Mouse (Mus musculus): Measurements from ENCODE around the gene Ier5. TPM values are rescaled to one million over a fixed set of nuclear protein-coding genes. Genes with fewer than 3 reads are reported as not detected.

The Ier5 gene
- total RNA-seq, 2 experiments from 2014 or later = 5.7 to 12.7 TPM

DNA sequence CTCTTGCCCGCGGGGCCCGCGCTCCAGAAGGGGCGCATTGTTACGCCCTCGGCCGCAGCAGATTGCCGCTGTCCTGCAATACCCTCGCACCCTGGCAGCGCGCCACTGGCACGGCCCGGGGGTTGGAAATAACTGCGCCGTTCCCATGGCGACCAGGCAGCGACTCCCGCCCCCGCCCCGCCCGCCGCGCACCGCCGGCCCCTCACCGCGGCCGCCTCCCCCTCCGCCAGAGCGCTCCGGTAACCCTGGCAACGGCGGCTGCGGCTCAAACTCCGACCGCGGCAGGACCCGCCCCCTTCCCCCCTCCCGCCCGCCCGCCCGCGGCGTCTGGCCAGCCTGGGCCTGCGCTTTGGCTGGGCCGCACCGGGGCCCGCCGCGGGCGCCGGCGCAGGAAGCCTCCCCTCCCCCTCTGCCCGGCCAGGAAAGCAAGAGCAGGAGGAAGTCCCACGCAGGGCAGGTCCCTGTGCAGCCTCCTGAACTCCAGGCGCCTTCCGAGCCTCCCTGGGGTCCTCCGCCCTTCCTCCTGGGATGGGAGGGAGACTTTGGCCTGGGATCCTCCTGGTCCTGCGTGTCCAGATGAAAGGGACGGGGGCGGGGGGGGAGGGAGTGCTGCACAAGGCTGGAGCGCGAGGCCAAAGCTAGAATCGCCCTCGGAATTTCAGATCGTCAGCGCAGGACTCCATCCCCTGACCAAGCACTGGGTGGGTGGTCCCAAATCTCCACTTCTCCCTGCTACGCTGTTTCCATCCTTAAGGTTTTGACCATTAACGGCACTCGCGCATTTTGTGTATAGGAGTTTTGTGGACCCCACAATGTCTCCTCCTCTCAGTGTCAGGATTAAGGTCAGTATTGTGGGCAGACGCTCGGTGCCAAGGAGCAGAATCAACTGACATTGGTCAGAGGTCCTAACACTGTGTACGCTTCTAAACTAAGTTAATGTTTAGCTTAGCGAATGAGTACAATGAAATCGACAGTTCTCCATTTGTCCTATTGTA is 15.9 kb downstream of the Ier5 start:
- ATAC-seq (replicated peaks; ENCODE audit: low FRiP score, low TSS enrichment, poor library complexity, severe bottlenecking) = peak; percentile 45

DNA sequence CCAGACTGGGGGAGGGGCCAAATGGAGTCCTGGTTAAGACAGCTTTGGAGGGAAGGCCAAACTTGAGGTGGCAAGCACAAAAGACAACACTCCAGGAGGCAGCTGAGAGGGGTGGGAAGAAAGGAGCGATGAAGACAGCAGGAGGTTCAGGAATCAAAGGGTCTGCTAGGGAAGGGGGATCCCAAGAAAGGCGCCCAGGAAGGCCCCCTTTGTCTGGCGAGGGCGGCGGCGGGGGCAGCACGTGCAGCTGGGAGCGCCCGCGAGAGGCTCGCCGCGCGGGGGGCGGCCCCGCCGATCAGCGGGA is 16.5 kb downstream of the Ier5 start:
- ATAC-seq (replicated peaks; ENCODE audit: low FRiP score, low TSS enrichment, poor library complexity, severe bottlenecking) = no peak

DNA sequence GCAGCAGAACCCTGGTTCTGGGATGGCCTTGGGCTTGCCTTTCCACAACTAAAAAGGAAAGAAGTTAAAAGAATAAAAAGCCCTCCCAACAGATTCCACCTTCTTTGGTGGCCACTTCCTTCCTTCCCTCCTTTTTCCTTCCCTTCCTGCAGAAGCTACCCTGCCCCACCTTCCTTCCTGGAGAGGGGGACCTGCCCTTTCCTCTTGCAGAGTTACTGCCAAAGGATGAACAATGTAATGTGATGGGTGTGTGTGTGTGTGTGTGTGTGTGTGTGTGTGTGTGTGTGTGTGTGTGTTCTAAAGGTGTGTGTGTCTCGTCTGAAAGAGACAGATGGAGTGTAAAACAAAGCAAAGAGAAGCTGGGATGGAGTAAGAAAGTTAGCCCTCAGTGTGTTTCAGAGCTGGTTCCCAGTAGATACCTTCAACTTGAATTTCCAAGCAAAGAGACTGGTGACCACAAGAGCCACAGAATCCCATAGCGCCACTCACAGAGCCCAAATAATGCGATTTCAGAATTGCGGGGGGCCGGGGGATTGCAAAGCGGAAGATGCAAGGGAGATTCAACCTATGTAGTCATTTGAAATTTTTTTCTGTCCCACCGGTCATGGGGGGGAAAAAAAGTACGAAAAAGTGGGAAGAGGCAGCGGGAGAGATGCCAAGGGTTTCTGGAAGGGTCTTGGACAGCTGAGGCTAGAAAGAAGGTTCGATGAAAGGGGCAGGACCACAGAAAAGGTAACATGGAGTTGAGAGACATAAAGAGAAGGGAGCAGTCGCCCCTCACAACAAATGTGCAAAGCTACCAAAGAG is 17.1 kb downstream of the Ier5 start:
- ATAC-seq (replicated peaks; ENCODE audit: low FRiP score, low TSS enrichment, poor library complexity, severe bottlenecking) = no peak

DNA sequence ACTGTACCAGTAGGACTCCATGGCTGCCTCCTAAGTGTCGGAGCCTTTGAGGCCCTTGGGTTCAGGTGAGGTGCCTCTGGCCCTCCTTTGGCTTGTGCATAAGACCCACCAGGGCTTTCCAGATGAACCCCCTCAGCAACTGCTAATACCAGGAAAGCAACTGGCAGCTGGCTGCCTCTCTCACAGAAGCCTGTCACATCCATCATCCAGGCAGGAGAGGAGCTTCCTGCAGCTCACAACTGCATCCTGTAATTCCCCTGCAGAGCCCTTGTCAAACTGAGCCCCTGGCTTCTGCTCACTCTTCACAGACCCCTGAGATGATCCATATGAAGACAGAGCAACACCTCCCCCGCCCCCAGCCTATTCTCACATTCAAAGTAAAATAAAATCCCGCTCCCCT is 21.8 kb downstream of the Ier5 start:
- no peak for ATAC-seq (replicated peaks; ENCODE audit: low FRiP score, low TSS enrichment, poor library complexity, severe bottlenecking)

DNA sequence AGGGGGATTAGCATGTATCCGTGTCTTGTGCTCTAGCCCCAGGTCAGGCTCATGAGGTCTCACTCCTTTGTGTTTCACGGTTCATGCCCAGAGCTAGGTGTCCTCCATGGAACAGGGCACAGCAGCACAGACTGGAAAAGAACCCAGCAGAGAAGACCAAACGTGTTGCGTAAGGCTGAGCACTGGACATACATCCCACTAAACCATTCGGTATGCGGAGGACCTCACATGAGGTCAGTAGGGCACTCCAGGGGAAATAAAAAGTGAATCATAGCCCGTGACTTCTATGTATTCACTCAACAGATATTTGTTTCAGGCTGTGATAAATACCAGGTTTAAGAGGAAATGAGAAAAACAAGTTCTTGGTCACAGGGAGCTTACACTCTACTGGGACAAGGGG is 23.6 kb downstream of the Ier5 start:
- no peak for ATAC-seq (replicated peaks; ENCODE audit: low FRiP score, low TSS enrichment, poor library complexity, severe bottlenecking)

DNA sequence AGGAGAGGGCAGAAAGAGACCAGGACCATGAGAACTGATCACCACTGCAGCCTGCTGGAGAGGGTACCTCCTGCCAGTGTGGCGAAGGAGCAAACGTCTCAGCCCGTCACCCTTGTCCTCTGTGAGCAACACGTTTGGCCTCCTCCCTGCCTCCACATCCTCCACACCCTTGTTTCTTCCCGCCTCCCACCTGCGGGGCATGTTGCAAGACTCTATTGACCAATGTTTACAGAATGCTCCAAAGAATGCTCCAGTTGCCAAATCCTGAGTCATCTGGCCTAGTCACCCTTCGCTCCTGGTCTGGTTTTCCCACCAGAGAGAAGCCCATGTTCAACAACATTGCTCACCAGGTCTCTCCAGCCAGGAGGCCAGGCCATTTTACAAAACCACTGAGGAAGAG is 24.6 kb downstream of the Ier5 start:
- ATAC-seq (replicated peaks; ENCODE audit: low FRiP score, low TSS enrichment, poor library complexity, severe bottlenecking) = no peak

DNA sequence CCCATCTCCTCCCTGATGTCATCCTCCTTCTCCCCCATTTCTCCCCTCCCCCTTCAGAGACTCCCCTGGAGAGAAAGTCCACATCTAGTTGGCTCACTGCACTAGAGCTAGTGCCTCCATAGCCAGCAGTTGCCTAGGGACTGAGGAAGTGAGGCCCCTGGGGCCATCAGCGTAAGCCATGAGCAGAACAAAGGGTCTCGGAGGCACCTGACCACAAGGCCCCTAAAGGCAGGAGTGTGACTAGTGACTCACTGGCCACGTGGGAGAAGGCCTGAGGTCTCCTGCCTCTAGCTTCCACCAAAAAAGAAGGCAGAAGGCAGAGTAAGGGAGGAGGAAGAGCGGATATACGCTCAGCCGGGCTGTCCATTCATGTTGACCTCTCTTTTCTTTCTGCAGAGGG is 25.5 kb downstream of the Ier5 start:
- ATAC-seq (replicated peaks; ENCODE audit: low FRiP score, low TSS enrichment, poor library complexity, severe bottlenecking) = no peak

DNA sequence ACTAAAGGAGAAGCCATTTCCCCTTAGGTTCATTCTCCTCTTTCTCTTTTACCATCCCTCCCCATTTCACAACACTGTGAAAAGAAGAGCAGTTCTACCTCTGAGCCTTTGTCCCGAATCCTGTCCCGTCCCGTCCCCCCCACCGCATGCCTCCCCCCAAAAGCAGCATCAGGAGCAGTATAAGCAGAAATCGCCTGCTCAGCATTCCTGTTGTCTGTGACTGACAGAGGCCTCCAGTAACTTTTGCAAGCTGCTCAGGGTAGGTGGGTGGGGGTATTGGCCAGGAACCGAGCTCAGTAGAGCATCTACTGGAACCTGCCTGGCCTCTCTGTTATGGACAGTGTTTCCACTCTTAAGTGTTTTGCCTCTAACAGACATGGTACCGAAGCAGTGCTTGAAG is 26.3 kb downstream of the Ier5 start:
- no peak for ATAC-seq (replicated peaks; ENCODE audit: low FRiP score, low TSS enrichment, poor library complexity, severe bottlenecking)

DNA sequence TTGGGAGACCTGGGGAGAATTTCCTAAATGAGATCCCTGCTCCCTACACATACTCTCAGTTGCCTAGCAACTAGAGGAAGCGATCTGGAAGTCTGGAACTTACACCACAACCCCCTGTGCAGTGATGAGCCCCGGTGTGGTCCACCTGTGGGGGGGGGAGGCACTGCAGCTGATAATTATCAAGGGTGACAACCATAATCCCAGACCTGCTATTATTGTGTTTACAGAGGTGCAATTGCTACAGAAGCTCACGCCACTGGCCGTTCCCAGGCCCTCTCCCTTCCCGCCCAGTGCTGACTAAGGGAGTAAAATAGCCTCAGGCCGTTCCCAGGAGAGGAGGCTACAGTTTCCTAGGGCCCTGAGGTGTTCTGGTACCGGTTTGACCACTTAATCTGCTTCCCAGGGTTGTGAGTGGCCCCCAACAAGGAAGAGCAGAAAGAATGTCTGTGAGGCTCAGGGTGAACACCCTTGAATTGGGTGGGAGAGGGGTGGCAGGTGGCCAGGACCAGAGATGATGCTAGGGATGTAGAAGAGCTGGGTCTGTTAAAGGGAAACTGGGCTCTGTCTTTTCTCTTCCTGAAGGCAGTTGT is 28.1 kb downstream of the Ier5 start:
- ATAC-seq (replicated peaks; ENCODE audit: low FRiP score, low TSS enrichment, poor library complexity, severe bottlenecking) = no peak

DNA sequence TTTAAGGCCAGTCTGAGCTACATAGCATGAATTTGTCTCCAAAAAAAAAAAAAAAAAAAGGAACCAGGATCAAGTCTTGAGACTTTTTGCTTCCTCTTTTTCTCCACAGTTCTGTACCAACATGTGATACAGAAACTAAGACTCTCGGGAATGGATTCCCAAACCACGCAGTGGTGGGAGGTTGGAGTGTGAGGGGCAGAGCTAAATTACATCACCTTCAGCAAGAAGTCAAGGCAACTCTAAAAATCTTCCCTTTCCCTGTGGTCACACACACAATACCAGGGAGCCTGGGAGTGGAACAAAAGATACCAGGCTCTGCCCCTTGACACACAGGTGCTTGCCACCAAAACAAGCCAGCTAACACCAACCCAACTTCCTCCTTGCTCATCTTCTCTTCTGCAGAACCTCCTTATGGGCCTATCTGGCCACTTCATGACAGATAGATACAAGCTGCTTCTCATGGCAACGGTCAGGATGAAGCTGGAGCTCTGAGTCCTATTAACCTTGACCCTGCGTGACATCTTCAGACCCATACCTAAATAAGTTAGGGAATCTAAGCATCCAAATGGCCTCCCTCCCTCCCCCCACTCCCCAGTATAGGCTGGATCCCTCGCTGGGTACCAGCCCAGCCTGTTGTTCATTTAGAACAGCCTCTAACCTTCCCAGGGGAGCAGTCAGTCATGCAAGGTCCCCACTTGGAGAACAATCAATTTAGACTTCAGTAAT is 28.7 kb downstream of the Ier5 start:
- ATAC-seq (replicated peaks; ENCODE audit: low FRiP score, low TSS enrichment, poor library complexity, severe bottlenecking) = no peak

DNA sequence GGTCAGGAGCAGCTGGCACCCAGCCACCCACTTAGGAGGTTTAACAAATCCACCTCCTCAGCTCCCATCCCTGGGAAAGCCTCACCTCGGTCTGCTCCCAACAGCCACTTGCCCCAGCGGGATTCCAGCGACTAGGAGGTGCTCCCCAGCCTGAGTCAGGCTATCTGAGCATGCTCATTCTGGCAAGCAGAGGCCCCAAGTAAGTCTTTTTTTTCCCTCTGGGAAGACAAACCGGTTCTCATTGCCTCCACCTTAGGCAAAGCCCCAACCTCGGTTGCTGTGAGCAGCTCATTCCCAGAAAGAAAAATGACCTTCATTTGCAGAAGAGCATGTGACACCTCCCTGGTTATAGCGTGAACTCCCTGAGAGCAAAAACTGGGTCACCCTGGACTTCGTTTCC is 29.7 kb downstream of the Ier5 start:
- no peak for ATAC-seq (replicated peaks; ENCODE audit: low FRiP score, low TSS enrichment, poor library complexity, severe bottlenecking)

DNA sequence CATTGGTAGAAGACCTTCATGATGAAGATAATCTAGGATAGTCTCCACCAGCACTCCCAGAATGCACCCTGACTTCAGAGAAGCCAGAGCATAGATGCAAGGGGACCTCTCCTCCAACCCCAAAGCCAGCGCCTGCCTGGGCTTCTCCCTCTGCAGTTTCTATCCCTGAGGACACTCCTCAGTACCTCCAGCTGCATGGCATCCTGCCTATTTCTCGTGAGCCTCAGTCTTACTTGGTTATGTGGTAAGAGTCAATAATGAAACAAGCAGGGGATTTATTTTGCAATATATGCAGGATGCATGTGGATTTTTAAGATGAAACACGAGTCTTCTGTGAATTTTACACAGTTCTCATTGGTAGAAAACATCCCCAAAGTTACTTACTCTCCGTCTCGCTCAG is 33.2 kb downstream of the Ier5 start:
- no peak for ATAC-seq (replicated peaks; ENCODE audit: low FRiP score, low TSS enrichment, poor library complexity, severe bottlenecking)

DNA sequence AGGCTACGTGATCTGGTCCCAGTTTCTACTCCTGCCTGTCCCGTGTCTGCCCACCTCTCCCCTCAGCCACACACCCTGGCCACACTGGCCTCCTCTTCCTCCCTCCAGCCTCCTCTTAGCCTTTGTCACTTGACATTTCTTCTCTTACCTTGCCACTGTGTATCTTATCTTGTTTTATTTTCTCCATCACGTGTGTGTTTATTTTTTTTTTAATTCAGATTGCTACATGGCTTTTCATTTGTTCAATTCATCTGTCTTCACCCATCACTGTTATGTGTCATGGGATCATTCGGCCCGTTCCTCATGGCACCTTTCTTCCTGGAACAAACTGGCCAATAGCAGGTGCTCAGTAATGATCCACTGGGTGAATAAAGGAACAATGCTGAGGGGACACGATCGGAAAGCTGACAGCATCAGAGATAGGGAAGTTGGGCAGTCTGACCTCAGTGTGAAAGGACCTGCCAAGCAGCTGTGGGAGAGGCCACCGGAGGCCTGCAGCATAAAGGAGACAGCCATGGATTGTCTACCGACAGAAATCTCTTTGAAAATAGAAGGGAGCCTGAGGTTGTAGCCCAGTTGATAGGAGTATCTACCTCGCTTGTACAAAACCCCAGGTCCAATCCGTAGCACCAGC is 34.3 kb downstream of the Ier5 start:
- no peak; the same call in 1 of the 2 replicates for ATAC-seq (replicated peaks; ENCODE audit: low FRiP score, low TSS enrichment, poor library complexity, severe bottlenecking)

DNA sequence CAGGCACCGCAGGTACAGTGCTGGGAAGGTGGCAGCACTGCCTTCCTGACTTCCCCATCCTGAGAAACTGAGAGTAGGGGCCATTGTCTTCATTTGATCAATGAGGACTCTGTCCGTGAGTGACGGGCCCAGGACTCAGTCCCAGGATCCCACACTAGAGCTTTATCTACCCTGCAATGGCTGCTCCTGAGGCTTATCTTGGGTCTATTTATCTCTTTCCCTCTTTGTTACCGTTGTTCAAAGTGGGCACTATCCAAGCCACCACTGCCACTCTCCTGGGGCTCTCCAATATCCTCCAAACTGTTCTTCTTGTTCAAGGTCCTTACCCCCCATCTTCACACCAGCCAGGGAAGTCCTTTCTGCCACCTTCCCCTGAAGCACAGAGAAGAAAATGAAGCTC is 34.8 kb downstream of the Ier5 start:
- peak; percentile 43 for ATAC-seq (replicated peaks; ENCODE audit: low FRiP score, low TSS enrichment, poor library complexity, severe bottlenecking)

DNA sequence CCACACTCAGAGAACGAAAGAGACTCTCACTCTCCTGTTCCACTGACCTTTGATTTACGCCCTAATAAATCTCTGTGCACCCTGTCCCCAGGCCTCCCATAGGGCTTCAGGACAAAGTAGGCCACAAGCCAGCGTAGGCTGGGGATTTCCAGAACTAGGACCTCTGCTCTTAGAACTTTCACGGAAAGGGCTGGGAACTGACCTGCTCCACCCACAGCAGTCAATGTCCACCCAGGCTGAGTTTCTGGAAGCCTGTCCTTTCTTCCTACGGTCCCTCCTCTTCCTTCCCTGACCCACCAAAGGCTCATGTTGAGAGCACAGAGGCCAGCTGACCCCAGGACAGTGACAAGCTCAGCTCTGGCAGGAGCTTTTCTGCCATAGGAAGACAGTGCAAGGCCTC is 35.3 kb downstream of the Ier5 start:
- no peak for ATAC-seq (replicated peaks; ENCODE audit: low FRiP score, low TSS enrichment, poor library complexity, severe bottlenecking)

DNA sequence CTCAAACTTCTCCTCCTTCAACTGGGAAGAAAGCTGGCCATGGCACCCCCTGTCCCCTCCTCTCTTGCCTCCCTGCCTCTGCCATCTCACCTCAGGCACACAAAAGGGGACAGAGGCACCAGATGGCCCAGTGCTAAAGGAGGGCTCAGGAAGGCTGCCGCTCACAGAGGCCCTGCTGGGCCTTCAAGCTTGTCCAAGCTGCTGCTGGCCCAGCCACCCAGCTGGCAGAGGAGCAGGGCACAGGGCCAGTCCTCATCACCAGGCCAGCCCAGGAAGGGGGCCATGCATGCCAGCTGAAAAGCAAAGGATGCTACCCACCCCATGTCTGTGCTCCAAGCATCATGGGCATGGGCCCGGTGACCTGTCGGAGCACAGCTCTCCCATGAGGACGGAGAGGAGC is 36.5 kb downstream of the Ier5 start:
- ATAC-seq (replicated peaks; ENCODE audit: low FRiP score, low TSS enrichment, poor library complexity, severe bottlenecking) = no peak

DNA sequence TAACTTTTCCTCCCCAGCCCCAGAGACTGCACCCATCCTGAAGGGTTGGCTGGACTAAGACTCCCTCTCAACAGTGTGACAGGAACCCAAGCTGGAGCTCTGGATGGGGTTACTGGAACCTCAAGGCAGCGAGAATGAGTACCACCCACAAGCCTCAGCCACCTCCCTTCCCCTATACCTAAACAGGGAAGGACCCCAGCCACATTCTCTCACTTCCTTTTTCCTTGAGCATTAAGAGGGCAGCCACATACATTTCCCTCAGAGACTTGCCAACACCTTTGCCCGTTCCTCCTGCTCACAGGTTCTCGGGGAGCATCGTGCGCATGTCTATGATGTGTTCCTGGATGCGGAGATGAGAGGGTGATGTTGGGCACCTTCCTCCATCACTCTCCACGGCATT is 37.4 kb downstream of the Ier5 start:
- ATAC-seq (replicated peaks; ENCODE audit: low FRiP score, low TSS enrichment, poor library complexity, severe bottlenecking) = no peak

DNA sequence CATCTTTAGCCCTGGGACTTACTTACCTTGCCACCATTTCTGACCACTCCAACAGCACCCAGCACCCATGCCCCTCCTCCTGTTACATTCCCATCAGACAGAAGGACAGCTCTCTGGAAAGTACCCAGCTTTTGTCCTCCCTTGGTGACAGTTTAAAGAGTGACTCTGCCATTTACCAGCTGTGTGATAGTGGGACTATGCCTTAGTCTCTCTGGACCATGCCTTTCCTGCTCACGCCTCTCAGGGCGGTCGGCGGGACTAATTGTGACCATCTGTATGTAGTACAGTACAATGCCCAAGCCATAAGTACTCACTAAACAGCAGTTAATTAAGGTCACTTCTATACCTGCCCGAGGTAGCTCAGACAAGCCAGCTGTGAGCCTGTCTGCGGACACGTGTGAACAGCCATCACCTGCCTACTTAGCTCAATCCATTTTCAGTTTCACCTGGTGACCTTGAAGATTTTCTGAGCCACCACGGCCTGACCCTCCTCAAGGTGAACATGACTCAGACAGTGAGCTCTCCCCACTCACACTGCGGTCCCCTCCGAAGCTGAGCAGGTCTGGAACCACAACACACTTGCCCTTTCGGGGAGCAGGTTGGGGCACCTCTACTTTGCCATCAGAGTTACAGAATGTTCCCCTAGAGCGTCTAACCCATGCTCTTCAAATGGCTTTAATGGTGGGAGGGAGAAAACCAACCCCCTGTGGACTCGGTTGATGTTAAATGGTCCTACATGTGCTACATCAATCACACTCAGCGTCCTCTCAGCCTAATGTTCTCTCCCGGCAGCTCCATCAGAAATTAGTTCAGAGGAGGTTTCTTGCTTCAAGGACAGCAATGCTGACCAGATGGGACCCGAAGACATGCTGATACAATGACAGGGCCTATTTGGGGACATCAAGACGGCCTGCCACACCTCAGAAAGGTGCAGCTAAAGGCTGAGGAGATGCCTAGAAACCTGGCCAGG is 38.3 kb downstream of the Ier5 start:
- no peak for ATAC-seq (replicated peaks; ENCODE audit: low FRiP score, low TSS enrichment, poor library complexity, severe bottlenecking)

Measured in megakaryocyte-erythroid progenitor cell, adult 5-6 weeks (primary cell).